Mouse (Mus musculus): ENCODE results near the gene Arhgap29.

The Arhgap29 gene

DNA sequence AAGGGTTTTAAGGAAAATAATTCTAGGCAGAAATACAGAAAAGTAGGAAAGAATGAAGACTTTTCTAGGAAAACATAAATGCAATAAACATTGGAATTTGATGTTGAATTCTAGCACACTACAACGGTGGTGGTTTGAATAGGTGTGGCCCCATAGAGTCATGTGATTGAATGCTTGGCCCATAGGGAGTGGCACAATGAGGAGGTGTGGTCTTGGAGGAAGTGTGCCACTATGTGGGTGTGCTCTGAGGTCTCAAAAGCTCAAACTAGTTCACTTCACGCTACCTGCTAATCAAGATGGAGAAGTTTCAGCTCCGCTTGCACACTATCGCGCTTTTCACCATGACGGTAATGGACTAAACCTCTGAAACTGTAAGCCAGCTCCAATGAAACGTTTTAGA, 66.1 kb downstream of the Arhgap29 start:
- 95% methylated on average over 7 of the region's 7 CpGs for WGBS

DNA sequence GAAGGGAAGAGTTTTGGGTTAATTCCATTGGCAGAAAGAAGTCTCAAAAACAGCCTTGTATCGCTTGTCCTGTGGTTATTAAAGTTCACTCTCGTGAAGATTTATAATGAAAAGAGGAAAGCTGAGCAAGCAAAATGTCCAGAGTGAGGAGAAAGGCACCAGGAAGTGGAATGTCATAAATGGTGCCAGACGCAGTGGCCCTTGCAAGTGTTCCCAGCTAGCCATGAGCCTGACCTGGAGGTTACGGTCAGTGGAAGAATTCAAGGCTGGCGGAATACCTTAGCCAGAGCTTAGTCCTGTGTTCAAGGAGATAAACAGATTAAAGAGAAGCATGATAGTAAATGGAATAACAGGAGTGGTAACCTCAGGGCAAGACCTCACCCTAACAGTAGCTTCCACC, 66.8 kb downstream of the Arhgap29 start:
- 91% methylated on average over 5 of the region's 5 CpGs for WGBS

DNA sequence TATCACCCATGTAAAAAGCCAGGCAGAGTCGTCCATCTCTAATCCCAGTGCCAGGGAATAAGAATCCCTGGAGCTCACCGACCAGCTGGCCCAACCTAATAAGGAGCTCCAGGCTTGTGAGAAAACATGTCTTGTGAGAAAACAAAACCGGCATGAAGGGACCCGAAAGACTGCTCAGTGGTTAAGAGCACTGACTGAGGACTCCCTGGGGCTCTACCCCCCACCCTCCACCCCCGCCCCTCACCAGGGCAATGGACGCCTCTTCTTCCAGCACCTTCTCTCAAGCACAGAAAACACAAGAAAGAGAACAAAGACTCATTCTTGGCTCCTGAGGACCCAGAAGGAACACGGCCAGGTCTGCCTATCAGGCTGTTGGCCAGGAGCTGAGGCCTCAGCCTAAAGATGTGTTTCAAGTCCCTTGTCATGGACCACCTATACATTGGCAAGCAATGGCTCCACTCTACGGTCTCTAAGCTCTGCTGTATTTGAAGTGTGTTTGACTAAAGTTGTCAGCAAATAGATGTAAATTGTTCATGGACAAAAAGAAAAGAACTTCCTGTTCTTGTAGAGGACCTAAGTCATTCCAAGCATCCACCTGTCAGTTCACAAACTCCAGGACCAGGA, 68.8 kb downstream of the Arhgap29 start:
- WGBS: 83% methylated on average over 8 of the region's 8 CpGs

- 81% methylated on average over 3 of the region's 3 CpGs for WGBS
Measured at GRCm38 (mm10) chr3:122022355-122022754, 70.0 kb downstream of the Arhgap29 start.

DNA sequence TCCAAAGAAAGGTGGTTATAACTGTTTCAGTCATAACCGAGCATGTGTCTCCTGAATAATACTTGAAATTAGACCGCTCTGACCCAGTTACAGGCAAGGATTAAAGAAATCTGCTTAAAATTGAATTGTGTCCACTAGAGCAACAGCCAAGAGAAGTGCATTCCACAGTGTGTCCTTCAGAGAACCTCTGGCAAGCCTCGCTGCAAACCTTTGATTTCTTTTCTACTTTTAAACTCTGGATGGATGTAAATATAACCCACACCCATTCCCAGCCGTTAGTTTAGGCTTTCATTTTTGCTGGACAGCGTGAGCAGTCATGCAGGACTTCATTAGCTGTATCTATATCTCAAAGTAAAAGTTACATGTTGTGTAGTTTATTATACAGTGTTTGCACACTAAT, 74.3 kb downstream of the Arhgap29 start:
- WGBS: 61% methylated on average over 5 of the region's 5 CpGs

DNA sequence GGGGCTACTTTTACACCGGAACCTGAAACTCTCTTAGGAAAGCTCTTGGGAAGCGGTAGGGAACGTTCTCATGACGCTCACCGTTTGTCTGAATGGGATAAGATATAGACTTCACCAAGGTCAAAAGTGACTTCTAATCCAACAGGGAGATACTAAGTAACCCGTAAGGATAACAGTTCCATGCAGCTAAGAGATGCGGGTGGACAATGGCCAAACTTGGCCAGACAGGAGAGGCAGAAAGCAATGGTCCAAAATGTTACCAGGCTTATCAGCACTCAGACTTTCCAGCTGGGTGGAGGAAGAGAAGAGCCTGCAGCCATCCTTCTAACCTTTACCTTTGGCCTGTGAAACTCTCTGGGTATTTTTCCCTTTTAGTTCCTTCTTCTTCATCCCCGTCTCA, 75.4 kb downstream of the Arhgap29 start:
- 93% methylated on average over 8 of the region's 8 CpGs for WGBS

- 55% methylated on average over 9 of the region's 9 CpGs for WGBS
Measured at GRCm38 (mm10) chr3:122033248-122033837, 81.0 kb downstream of the Arhgap29 start.

- WGBS: 77% methylated on average over 5 of the region's 5 CpGs
Measured at GRCm38 (mm10) chr3:122034240-122034639, 81.9 kb downstream of the Arhgap29 start.

GRCm38 (mm10) chr3:122035092-122035491, 82.8 kb downstream of the Arhgap29 start:
- WGBS: 82% methylated on average over 3 of the region's 3 CpGs

- WGBS: 93% methylated on average over 6 of the region's 6 CpGs
Measured at GRCm38 (mm10) chr3:122040522-122040921, 88.2 kb downstream of the Arhgap29 start.

DNA sequence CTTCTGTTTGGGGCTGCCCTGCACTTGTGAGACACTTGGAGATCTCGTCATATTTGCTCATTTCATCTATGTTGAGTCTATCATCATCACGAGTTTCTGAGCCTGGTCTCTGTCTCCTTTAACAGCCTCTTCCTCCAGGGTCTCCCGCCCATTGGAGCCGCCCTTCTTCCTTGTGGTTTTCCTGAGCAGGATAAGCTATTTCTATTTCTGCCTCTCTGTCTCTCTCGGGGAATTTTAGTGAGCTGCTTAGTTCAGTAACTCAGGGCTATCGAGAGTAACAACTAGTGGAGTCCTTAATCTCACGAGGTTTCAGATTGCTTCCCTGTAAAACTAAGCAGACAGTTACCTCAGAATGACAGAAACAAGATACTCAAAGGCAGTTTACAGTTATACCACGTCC, 90.8 kb downstream of the Arhgap29 start:
- WGBS: 42% methylated on average over 8 of the region's 8 CpGs

DNA sequence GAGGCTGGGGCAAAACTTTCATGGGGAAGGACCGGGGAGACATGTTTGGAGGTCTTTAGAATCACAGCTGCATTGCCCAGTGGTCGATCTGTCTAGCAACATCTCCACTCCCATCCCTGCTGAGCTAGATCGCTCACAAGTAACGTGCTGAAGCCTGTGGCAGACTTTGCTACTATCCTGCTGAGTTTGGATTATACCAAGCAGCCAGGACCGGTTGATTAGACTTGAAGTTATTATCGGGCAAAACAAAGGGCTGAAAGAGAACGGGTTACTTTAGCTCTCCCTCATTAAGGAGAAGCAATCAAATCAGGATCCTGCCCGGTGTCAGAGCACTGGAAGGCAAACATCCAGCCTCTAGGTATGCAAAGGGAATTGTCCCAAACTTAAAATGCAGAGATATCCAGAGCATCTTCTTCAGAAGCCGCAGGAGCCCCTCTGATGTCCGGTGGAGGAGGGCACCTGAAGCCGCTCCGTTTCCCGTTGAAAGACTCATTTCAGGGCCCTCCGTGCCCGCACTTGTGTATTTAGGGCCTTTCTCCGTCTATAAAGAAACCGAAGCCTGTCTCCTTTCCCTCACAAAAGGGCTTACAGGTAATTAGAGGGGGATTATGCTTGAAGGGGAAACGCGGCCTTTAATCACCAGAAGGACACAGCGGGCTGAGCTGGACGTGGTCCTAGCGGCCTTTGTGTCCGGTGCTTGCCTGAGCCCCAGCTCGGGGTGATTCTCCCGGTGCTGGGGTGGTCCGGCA, 91.6 kb downstream of the Arhgap29 start, which contains the start of gene Abca4:
Abca4 (plus strand) TSS at position 645 of the 749 bp plus-strand sequence.
- 57% methylated on average over 26 of the region's 26 CpGs for WGBS

DNA sequence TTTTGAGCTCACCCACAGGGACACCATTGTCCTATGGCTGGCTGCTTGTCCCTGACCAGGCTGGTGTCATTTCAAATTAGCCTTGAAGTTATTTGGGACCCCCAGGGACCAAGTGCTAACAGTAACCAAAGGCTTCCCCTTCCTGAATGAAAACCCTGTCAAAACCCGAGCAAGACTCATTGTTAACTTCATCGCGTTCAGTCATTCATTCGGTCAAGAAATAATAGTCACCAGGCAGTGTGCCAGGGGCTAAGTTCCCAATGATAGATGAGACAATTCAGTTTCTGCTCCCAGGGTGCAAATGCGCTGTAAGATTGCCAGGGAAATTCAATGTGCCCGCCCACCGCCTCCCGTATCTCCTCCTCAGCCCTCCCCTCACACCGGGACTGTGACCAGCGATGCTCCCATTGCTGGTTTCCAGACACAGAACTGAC, 93.9 kb downstream of the Arhgap29 start:
- WGBS: 48% methylated on average over 10 of the region's 10 CpGs

- WGBS: 61% methylated on average over 7 of the region's 7 CpGs
Measured at GRCm38 (mm10) chr3:122047402-122047801, 95.1 kb downstream of the Arhgap29 start.

GRCm38 (mm10) chr3:122047921-122048861, 95.8 kb downstream of the Arhgap29 start:
- 20% methylated on average over 17 of the region's 17 CpGs for WGBS

DNA sequence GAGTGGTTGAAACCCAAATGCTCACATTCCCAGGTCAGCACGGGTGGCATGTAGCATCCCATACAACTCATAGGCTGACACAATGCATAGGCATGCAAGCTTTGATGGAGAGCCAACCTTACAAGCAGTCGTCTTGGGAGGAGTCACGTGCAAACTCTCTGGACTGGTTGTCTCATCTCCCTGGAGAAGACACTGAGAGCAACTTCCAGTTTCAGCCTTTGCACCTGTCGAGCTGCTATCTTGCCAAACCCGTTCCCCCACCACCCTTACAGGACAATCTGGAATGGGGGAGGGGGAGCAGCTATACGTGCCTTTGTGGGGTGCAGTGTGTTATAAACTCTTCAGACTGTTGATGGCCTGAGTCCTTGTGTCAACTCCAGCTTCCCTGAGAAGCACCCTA, 96.8 kb downstream of the Arhgap29 start:
- WGBS: 63% methylated on average over 6 of the region's 6 CpGs

- WGBS: 77% methylated on average over 9 of the region's 9 CpGs
Measured at GRCm38 (mm10) chr3:122058439-122059198, 106.3 kb downstream of the Arhgap29 start.

DNA sequence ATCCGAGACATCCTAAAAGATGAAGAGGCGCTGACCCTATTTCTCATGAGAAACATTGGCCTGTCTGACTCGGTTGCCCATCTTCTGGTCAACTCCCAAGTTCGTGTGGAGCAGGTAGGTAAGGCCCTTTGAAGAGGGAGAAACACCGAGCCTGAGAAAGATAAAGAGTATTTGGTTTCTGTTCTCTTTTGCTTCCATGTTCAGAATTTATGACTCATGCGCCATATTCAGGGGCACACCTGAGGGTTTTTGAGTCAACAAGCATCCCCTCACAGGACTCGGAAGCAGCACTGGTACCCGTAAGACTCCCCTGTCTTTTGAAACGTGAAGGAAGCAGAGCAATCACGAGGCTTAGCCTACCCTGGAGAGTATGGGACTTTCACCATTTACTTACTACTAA, 110.2 kb downstream of the Arhgap29 start:
- 91% methylated on average over 10 of the region's 10 CpGs for WGBS

DNA sequence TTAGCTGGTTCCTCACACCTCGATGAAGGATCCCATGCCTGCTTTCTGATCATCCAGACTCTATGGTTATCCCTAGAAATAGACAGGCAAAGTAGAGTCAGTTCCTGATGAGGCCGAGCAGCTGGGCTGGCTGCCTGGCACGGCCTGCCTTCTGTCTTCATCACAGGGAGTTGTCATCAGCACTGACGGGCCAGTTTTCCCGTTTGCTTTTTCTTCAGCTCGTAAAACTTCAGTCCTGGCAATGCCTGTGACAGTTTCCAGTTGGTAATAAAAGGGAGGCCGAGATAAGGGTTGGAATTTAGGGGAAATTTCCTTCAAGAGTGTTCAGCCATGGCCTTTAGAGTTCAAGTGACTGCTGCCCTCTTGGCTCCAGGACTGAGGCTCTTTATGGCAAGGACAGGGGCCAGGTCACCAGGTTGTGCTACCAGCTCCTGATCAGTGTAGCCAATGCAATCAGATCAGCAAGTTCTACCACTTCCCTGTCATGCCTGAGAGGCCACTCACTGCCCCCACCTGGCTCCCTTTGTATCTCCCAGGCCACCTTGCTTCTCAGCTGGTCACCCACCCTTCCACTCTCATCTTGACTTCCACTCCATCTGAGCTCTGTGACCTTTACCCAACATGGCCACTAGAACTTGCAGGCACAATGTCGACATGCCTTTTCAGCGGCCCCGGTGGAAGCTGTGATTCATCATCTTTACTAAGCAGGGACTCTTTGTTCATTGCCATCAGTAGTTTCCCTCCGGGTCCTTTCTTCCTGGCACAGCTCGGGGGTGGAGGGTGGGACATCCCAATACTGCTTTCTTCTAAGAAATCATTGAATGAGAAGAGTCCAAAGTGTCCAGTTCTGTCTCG, 112.4 kb downstream of the Arhgap29 start:
- 75% methylated on average over 13 of the region's 13 CpGs for WGBS
